Mouse (Mus musculus) CH12.LX (cell line): ENCODE data around the gene Hnrnpa3. TPM values are rescaled to one million over a fixed set of nuclear protein-coding genes. Genes with fewer than 3 reads are reported as not detected.

Source experiments
- DNase-seq: peaks from one replicate; pipeline ENCODE4 v3.0.0-alpha.2; 2013; ENCODE audit errors: extremely low read depth
- H3K27ac ChIP-seq: 2 replicates; pipeline ENCODE4 v1.5.1; 2012; ENCODE audit warnings: low read depth, mild to moderate bottlenecking, control low read depth, moderate library complexity; ENCODE audit not compliant: insufficient read depth
- H3K27me3 ChIP-seq: replicated peaks from 2 replicates; pipeline ENCODE3; 2012; ENCODE audit warnings: inconsistent platforms
- H3K36me3 ChIP-seq, 2 experiments: replicated peaks in 1 of 2; 2 replicates each; pipeline versions ENCODE3 to v1.6.1; 2012; ENCODE audit warnings: inconsistent platforms in 1 of 2, low read length in 1 of 2, mild to moderate bottlenecking in 1 of 2, mixed read lengths in 1 of 2, moderate library complexity in 1 of 2; ENCODE audit not compliant: control insufficient read depth in 1 of 2, insufficient read depth in 1 of 2
- H3K4me1 ChIP-seq, 2 experiments: 2 replicates each; pipeline ENCODE4 v1.6.1; 2012; ENCODE audit warnings: inconsistent platforms in 1 of 2, moderate library complexity in 1 of 2; ENCODE audit not compliant: insufficient read depth in 2 of 2, control insufficient read depth in 1 of 2
- H3K4me2 ChIP-seq: 2 replicates; pipeline ENCODE4 v1.6.1; 2012; ENCODE audit warnings: low read depth, mild to moderate bottlenecking, control low read depth; ENCODE audit not compliant: poor library complexity, insufficient read depth, severe bottlenecking
- H3K4me3 ChIP-seq, 3 experiments: fragments of 150-350 bp in 1 of 3; sonication (generic) in 1 of 3; replicated peaks in 1 of 3; 2 replicates each; pipeline versions ENCODE3 to v1.5.1; 2011 to 2012; ENCODE audit warnings: low read depth in 2 of 3, low read length in 2 of 3, mild to moderate bottlenecking in 2 of 3, moderate library complexity in 2 of 3, control low read depth in 1 of 3, improper control_type of control experiment in 1 of 3, inconsistent platforms in 1 of 3, mixed read lengths in 1 of 3; ENCODE audit not compliant: poor library complexity in 1 of 3
- H3K79me2 ChIP-seq: replicated peaks from 2 replicates; pipeline ENCODE4 v1.6.1; 2012; ENCODE audit warnings: mild to moderate bottlenecking, moderate library complexity; ENCODE audit not compliant: control insufficient read depth, poor library complexity, insufficient read depth, severe bottlenecking; ENCODE audit errors: extremely low read depth
- H3K9ac ChIP-seq: 2 replicates; pipeline ENCODE4 v1.6.1; 2012; ENCODE audit warnings: low read depth, mild to moderate bottlenecking, control low read depth, moderate library complexity; ENCODE audit not compliant: insufficient read depth
- H3K9me3 ChIP-seq: replicated peaks from 2 replicates; pipeline ENCODE3; 2012; ENCODE audit warnings: low read length, inconsistent platforms, mixed read lengths
- ELF1 ChIP-seq: IDR thresholded peaks from 2 replicates; pipeline ENCODE4 v1.6.1; 2014; ENCODE audit warnings: low read depth, mild to moderate bottlenecking, inconsistent platforms, low read length, improper control_type of control experiment
- EP300 ChIP-seq: IDR thresholded peaks from 2 replicates; pipeline ENCODE4 v1.6.1; 2011; ENCODE audit warnings: low read length, improper control_type of control experiment
- GABPA ChIP-seq: IDR thresholded peaks from 2 replicates; pipeline ENCODE4 v1.6.1; 2012; ENCODE audit warnings: low read depth, low read length, improper control_type of control experiment, inconsistent platforms; ENCODE audit not compliant: insufficient replicate concordance
- HCFC1 ChIP-seq: IDR thresholded peaks from 2 replicates; pipeline ENCODE4 v1.6.1; 2012; ENCODE audit warnings: low read depth, mild to moderate bottlenecking, inconsistent platforms, low read length, improper control_type of control experiment
- IRF4 ChIP-seq: IDR thresholded peaks from 2 replicates; pipeline ENCODE4 v1.6.1; 2014; ENCODE audit warnings: low read depth, mild to moderate bottlenecking, inconsistent platforms, low read length, improper control_type of control experiment
- JUN ChIP-seq: IDR thresholded peaks from 2 replicates; pipeline ENCODE4 v1.6.1; 2011; ENCODE audit warnings: low read depth, mild to moderate bottlenecking, low read length, improper control_type of control experiment, moderate library complexity; ENCODE audit not compliant: insufficient read depth
- KAT2A ChIP-seq: IDR thresholded peaks from 2 replicates; pipeline ENCODE4 v1.6.1; 2012; ENCODE audit warnings: low read length, improper control_type of control experiment, inconsistent platforms; ENCODE audit not compliant: insufficient replicate concordance
- MAX ChIP-seq: IDR thresholded peaks from 2 replicates; pipeline ENCODE4 v1.6.1; 2011; ENCODE audit warnings: low read length, improper control_type of control experiment
- MAZ ChIP-seq: IDR thresholded peaks from 2 replicates; pipeline ENCODE4 v1.6.1; 2012; ENCODE audit warnings: low read depth, mild to moderate bottlenecking, inconsistent platforms, low read length, improper control_type of control experiment, moderate library complexity
- MEF2A ChIP-seq: IDR thresholded peaks from 2 replicates; pipeline ENCODE4 v1.6.1; 2014; ENCODE audit warnings: low read depth, mild to moderate bottlenecking, inconsistent platforms, low read length, improper control_type of control experiment, borderline replicate concordance
- NRF1 ChIP-seq: IDR thresholded peaks from 2 replicates; pipeline ENCODE4 v1.6.1; 2014; ENCODE audit warnings: low read depth, mild to moderate bottlenecking, inconsistent platforms, low read length, improper control_type of control experiment, moderate library complexity
- PAX5 ChIP-seq: IDR thresholded peaks from 2 replicates; pipeline ENCODE4 v1.6.1; 2012; ENCODE audit warnings: low read length, inconsistent platforms, mixed read lengths
- POLR2A ChIP-seq: IDR thresholded peaks from 2 replicates; pipeline ENCODE4 v1.6.1; 2011; ENCODE audit warnings: low read depth, mild to moderate bottlenecking, improper control_type of control experiment, low read length
- POLR2AphosphoS2 ChIP-seq: IDR thresholded peaks from 2 replicates; pipeline ENCODE4 v1.6.1; 2011; ENCODE audit warnings: low read depth, low read length, improper control_type of control experiment
- SMC3 ChIP-seq: IDR thresholded peaks from 2 replicates; pipeline ENCODE4 v1.6.1; 2011; ENCODE audit warnings: low read depth, low read length, improper control_type of control experiment
- TBP ChIP-seq: conservative IDR thresholded peaks from 2 replicates; pipeline ENCODE4 v1.6.1; 2011; ENCODE audit warnings: low read depth, low read length, improper control_type of control experiment
- USF1 ChIP-seq: IDR thresholded peaks from 2 replicates; pipeline ENCODE4 v1.6.1; 2014; ENCODE audit warnings: low read depth, mild to moderate bottlenecking, inconsistent platforms, low read length, improper control_type of control experiment
- ZMIZ1 ChIP-seq: IDR thresholded peaks from 2 replicates; pipeline ENCODE4 v1.6.1; 2012; ENCODE audit warnings: low read depth, mild to moderate bottlenecking, inconsistent platforms, low read length, improper control_type of control experiment
- ZNF384 ChIP-seq: IDR thresholded peaks from 2 replicates; pipeline ENCODE4 v1.6.1; 2012; ENCODE audit warnings: low read depth, low read length, improper control_type of control experiment, inconsistent platforms
- dilution Hi-C: fragments of 300-500 bp; cut with MboI; formaldehyde crosslinking; loops from 2 replicates; pipeline ENCODE4 v1.14.3; 2020; ENCODE audit warnings: low sequenced_read_pairs; ENCODE audit not compliant: extremely low pct_unique_long_range_greater_than_20kb, extremely low pct_ligation_motif_present
- in situ Hi-C: fragments of 300-500 bp; cut with MboI; formaldehyde crosslinking; loops from 3 replicates; pipeline ENCODE4 v1.14.3; 2019; ENCODE audit warnings: low sequenced_read_pairs, low pct_ligation_motif_present, low pct_unique_long_range_greater_than_20kb, mixed read lengths
- polyA plus RNA-seq: library from polyadenylated mRNA; unstranded; fragments of >175 nt; gene quantifications from 2 replicates; pipeline ENCODE4 v1.2.1, GENCODE M21; 2012; ENCODE audit warnings: low read depth; ENCODE audit not compliant: insufficient read length
- total RNA-seq, 2 experiments: library from RNA; depleted of rRNA; stranded (reverse); fragments of 300-350 nt in 1 of 2; fragments of >200 nt in 1 of 2; gene quantifications; 2 replicates each; pipeline ENCODE4 v1.2.3; 2012 to 2014

The Hnrnpa3 gene
- total and polyA plus RNA-seq, 3 experiments = 83.1 to 373 (median 229) TPM

DNA sequence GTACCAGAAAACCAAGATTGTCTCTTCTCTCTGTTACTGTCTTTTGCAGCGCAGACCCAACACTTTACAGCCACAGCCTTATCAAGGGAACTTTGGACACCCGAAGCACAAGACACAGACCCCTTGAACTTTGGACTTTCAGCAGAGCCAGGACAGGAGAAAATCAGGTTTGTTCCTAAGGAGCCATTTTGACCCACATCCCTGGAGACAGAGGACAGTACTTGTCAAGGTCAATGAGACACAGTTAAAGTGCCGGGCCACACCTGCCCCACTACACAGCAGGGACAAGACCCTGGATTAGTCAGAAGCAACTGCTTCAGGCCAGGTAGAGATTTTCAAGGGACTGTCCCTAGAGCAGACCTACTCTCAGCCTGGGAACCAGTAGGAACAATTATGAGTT is 38.2 kb downstream of the Hnrnpa3 start:
- in situ Hi-C loops (no loop called here), dilution Hi-C loops (no loop called here)
- peaks cover 9 to 93% of the 10 kb centered on the region in 2 experiments for H3K4me1 ChIP-seq
- no peaks in the 10 kb centered on the region for H3K9me3 ChIP-seq
- DNase-seq = no peak
- H3K27ac ChIP-seq = no peak overlapping the region
- H3K9ac ChIP-seq = no peak overlapping the region
- H3K4me2 ChIP-seq = no peak overlapping the region
- H3K27me3 ChIP-seq = no peaks in the 10 kb centered on the region
- no peak for TF ChIP-seq POLR2AphosphoS2
- TF ChIP-seq IRF4 = no peak
- TF ChIP-seq HCFC1 = no peak
- TF ChIP-seq ZNF384 = no peak
- TF ChIP-seq JUN = no peak
- no peak for TF ChIP-seq MAX
- no peak for TF ChIP-seq ELF1
- TF ChIP-seq TBP = no peak
- TF ChIP-seq PAX5 = no peak
- H3K4me3 ChIP-seq = no peak overlapping the region
- peaks cover 6 to 76% of the 10 kb centered on the region in 2 experiments for H3K36me3 ChIP-seq
- peaks cover 93% of the 10 kb centered on the region for H3K79me2 ChIP-seq

DNA sequence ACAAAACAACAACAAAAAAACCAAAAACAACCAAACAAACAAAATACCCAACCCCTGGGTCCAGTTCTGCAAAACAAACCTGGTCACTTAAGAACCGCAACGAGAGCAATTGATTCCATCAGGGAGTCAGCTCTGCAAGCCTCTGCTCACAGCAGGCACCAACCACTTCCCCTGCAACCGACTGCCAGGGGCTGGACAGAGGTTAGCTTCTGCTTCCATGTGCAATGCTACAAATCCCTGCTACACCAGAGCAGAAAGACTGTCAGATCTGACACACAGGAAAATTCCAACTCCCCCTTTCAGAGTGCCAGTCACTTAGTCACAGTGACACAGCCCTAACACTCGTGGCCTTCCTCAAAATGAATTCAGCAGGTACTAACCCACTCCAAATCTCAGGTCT is 38.9 kb downstream of the Hnrnpa3 start:
- H3K27ac ChIP-seq = no peak overlapping the region
- H3K36me3 ChIP-seq = peaks cover 5 to 68% of the 10 kb centered on the region in 2 experiments
- no peak overlapping the region for H3K9ac ChIP-seq
- peaks cover 93% of the 10 kb centered on the region for H3K79me2 ChIP-seq
- DNase-seq = no peak
- dilution Hi-C loops = no loop called here
- TF ChIP-seq MEF2A (no peak), GABPA (no peak), SMC3 (no peak), MAZ (no peak), ZMIZ1 (no peak), POLR2AphosphoS2 (no peak), EP300 (no peak)
- TF ChIP-seq, all 38 proteins: peak for 0
- in situ Hi-C loops = no loop called here
- Histone ChIP-seq H3K4me3 (no peak overlapping the region), H3K9me3 (no peaks in the 10 kb centered on the region), H3K4me2 (no peak overlapping the region), H3K27me3 (no peaks in the 10 kb centered on the region), H3K4me1 (peaks cover 9 to 85% of the 10 kb centered on the region in 2 experiments)

GRCm38 (mm10) chr2:75698874-75699273 is 39.8 kb downstream of the Hnrnpa3 start:
- no peak overlapping the region for H3K4me3 ChIP-seq
- H3K27ac ChIP-seq = no peak overlapping the region
- TF ChIP-seq POLR2A = no peak
- TF ChIP-seq KAT2A = no peak
- no peak for TF ChIP-seq PAX5
- TF ChIP-seq SMC3 = no peak
- no peak for TF ChIP-seq NRF1
- no peak for TF ChIP-seq MAX
- no peak for TF ChIP-seq USF1
- no peak for TF ChIP-seq HCFC1

More at GRCm38 (mm10) chr2:75698874-75699273, 39.8 kb downstream of the Hnrnpa3 start:
- Histone ChIP-seq H3K36me3 (peaks cover 5 to 61% of the 10 kb centered on the region in 2 experiments), H3K9ac (no peak overlapping the region), H3K9me3 (no peaks in the 10 kb centered on the region), H3K4me1 (peaks cover 9 to 76% of the 10 kb centered on the region in 2 experiments), H3K4me2 (no peak overlapping the region), H3K79me2 (peaks cover 92% of the 10 kb centered on the region), H3K27me3 (no peaks in the 10 kb centered on the region)
- no peak for DNase-seq
- in situ Hi-C loops (no loop called here), dilution Hi-C loops (no loop called here)
